ENCODE assay signal across 9 mouse cellular contexts in the genomic region with DNA sequence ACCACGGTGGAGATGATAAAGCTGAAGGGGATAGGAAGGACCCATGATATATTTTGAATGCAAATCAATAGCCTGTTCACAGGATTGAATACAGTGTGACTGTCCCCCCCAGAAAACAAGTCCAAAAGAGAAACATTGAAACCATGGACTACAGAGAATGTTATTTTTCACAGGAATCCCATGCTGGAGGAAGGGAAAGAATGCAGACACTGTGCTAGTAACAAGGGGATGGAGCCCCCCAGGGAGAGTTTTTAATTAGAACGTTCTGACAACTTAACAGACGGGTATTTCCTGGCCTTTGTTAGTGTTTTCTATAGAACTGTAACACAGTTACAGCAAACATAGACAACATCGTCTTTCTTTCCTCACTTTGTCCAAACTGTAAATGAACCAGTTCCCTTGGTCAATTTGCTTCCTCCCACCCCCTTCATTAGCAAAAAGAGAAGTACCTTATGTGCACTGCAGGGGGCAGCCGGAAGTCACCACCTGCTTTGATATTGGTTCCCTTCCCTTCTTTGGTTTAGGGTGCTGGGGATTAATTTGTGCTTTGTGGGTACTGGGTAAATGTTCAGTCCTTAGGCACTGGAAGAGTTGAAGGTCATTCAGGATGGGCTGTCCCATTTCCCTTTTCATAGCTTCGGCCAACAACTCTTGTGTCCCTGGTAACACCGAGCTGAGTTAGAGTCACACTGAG.
DNase-seq lines count a peak whose midpoint lies in the region; ATAC-seq and TF ChIP-seq lines count a peak whose summit lies in the region.
"Had no signal": no experiment of that assay in that cellular context is flagged by ENCODE, and none has a peak within 500 bp of the region (broad histone marks: within the 10 kb centered on the region; RNA-seq: fewer than 3 reads in every experiment).

No protein-coding gene starts in this region.

- H3K36me3 ChIP-seq in heart, embryonic 11.5 days (ENCODE audit: control insufficient read depth, insufficient read depth, low read length), result no peaks in the 10 kb centered on the region
- no peaks in the 10 kb centered on the region for H3K36me3 ChIP-seq in lung, embryonic 15.5 days
- no peaks in the 10 kb centered on the region for H3K36me3 ChIP-seq in forebrain, embryonic 14.5 days (ENCODE audit: control insufficient read depth, insufficient read depth, low read length)
- no peaks in the 10 kb centered on the region for H3K36me3 ChIP-seq in midbrain, postnatal 0 days (ENCODE audit: insufficient read depth, low read length)

- ATAC-seq in heart, embryonic 11.5 days (replicated peaks; ENCODE audit: insufficient number of reproducible peaks, low FRiP score, low TSS enrichment), result no peak
- ATAC-seq in lung, embryonic 15.5 days (ENCODE audit: borderline replicate concordance, extremely low read depth, low FRiP score, low TSS enrichment), result no peak
- ATAC-seq in forebrain, embryonic 14.5 days, result peak; percentile 66
- no peak for ATAC-seq in midbrain, postnatal 0 days (ENCODE audit: low FRiP score)

- H3K9ac ChIP-seq in heart, embryonic 11.5 days (ENCODE audit: low read depth, low read length), result no peak overlapping the region
- no peak overlapping the region for H3K9ac ChIP-seq in lung, embryonic 15.5 days
- no peak overlapping the region for H3K9ac ChIP-seq in forebrain, embryonic 14.5 days (ENCODE audit: low read length)
- no peak overlapping the region for H3K9ac ChIP-seq in midbrain, postnatal 0 days (replicated peaks; ENCODE audit: low read length, poor library complexity, severe bottlenecking)

- WGBS in heart, embryonic 11.5 days (ENCODE audit: insufficient replicate concordance), result 53% methylated on average over 7 of the region's 7 CpGs
- 65% methylated on average over 7 of the region's 7 CpGs for WGBS in lung, embryonic 15.5 days
- WGBS in forebrain, embryonic 14.5 days, result 40% methylated on average over 7 of the region's 7 CpGs
- WGBS in midbrain, postnatal 0 days, result 61% methylated on average over 7 of the region's 7 CpGs

- DNase-seq in heart, postnatal 36 days, result no peak
- no peak for DNase-seq in lung, postnatal 10 days
- peak; percentile 45 for DNase-seq in forebrain, embryonic 14.5 days (ENCODE audit: low spot score)
- peak; percentile 32 for DNase-seq in midbrain, postnatal 0 days (ENCODE audit: low spot score)
- DNase-seq in cerebellum, adult 11 months, result no peak
- no peak for DNase-seq in ovary, postnatal 14 days (ENCODE audit: low spot score)
- DNase-seq: adrenal gland, postnatal 25 days had no signal

- intact Hi-C loops in heart, postnatal 36 days (cut with DNase I), result no loop called here

- no peaks in the 10 kb centered on the region for H3K9me3 ChIP-seq in heart, embryonic 11.5 days (replicated peaks; ENCODE audit: control insufficient read depth, low read length)
- no peaks in the 10 kb centered on the region for H3K9me3 ChIP-seq in lung, embryonic 15.5 days
- H3K9me3 ChIP-seq in forebrain, embryonic 14.5 days (replicated peaks; ENCODE audit: control insufficient read depth, low read length), result no peaks in the 10 kb centered on the region
- no peaks in the 10 kb centered on the region for H3K9me3 ChIP-seq in midbrain, postnatal 0 days (ENCODE audit: low read length)

- H3K4me1 ChIP-seq in heart, embryonic 11.5 days (ENCODE audit: control insufficient read depth, insufficient read depth, low read length), result no peaks in the 10 kb centered on the region
- H3K4me1 ChIP-seq in lung, embryonic 15.5 days, result no peaks in the 10 kb centered on the region
- H3K4me1 ChIP-seq in forebrain, embryonic 14.5 days (ENCODE audit: control insufficient read depth, insufficient read depth, low read length), result no peaks in the 10 kb centered on the region
- no peaks in the 10 kb centered on the region for H3K4me1 ChIP-seq in midbrain, postnatal 0 days (ENCODE audit: insufficient read depth, low read length)

- peak overlapping the region; percentile 57 for H3K4me2 ChIP-seq in heart, embryonic 11.5 days
- H3K4me2 ChIP-seq in lung, embryonic 15.5 days, result peak overlapping the region; percentile 36
- H3K4me2 ChIP-seq in forebrain, embryonic 14.5 days (ENCODE audit: low read length), result peak overlapping the region; percentile 24
- H3K4me2 ChIP-seq in midbrain, postnatal 0 days (ENCODE audit: low read depth, low read length, poor library complexity, severe bottlenecking), result no peak overlapping the region

- peak overlapping the region; percentile 21; the same call in 1 of the 2 replicates for H3K4me3 ChIP-seq in heart, embryonic 11.5 days (ENCODE audit: low read depth, low read length)
- H3K4me3 ChIP-seq in lung, embryonic 15.5 days, result no peak overlapping the region
- no peak overlapping the region for H3K4me3 ChIP-seq in forebrain, embryonic 14.5 days (ENCODE audit: low read depth, low read length)
- no peak overlapping the region for H3K4me3 ChIP-seq in midbrain, postnatal 0 days (ENCODE audit: low read depth, low read length)

- peak; percentile 53 for TF ChIP-seq CTCF in midbrain, postnatal 0 days (IDR thresholded peaks at IDR 0.05)

- H3K27me3 ChIP-seq in heart, embryonic 11.5 days (ENCODE audit: control insufficient read depth, insufficient read depth, low read length), result no peaks in the 10 kb centered on the region
- no peaks in the 10 kb centered on the region for H3K27me3 ChIP-seq in lung, embryonic 15.5 days
- H3K27me3 ChIP-seq in forebrain, embryonic 14.5 days (replicated peaks; ENCODE audit: control insufficient read depth, insufficient read depth, low read length), result no peaks in the 10 kb centered on the region
- H3K27me3 ChIP-seq in midbrain, postnatal 0 days (ENCODE audit: insufficient read depth, low read length), result no peaks in the 10 kb centered on the region

- H3K27ac ChIP-seq in heart, embryonic 11.5 days (ENCODE audit: low read depth, low read length), result no peak overlapping the region
- H3K27ac ChIP-seq in lung, embryonic 15.5 days, result no peak overlapping the region
- H3K27ac ChIP-seq in forebrain, embryonic 14.5 days (ENCODE audit: low read depth, low read length), result no peak overlapping the region
- no peak overlapping the region for H3K27ac ChIP-seq in midbrain, postnatal 0 days (ENCODE audit: low read depth, low read length)

Comparison
In these comparisons a context has a peak if more than half of its experiments do, and no peak if none do; other contexts are left out.
1. DNase-seq: peak in forebrain, embryonic 14.5 days (single experiment) and midbrain, postnatal 0 days (single experiment); none in heart, postnatal 36 days (0 of 2), lung, postnatal 10 days (single experiment), cerebellum, adult 11 months (single experiment) and ovary, postnatal 14 days (single experiment).